Mouse (Mus musculus) ES-Bruce4 (cell line): ENCODE measurements around the gene Gdf3.

Experiments
- CTCF ChIP-seq: IDR thresholded peaks from one replicate; pipeline ENCODE4 v1.8.1; 2011; ENCODE audit warnings: low read depth, low read length
- EP300 ChIP-seq: IDR thresholded peaks from 2 replicates; pipeline ENCODE4 v1.6.1; 2011; ENCODE audit warnings: low read depth, low read length; ENCODE audit not compliant: insufficient read depth
- POLR2A ChIP-seq: IDR thresholded peaks from one replicate; pipeline ENCODE4 v1.8.1; 2011; ENCODE audit warnings: low read length; ENCODE audit not compliant: insufficient read depth

DNA sequence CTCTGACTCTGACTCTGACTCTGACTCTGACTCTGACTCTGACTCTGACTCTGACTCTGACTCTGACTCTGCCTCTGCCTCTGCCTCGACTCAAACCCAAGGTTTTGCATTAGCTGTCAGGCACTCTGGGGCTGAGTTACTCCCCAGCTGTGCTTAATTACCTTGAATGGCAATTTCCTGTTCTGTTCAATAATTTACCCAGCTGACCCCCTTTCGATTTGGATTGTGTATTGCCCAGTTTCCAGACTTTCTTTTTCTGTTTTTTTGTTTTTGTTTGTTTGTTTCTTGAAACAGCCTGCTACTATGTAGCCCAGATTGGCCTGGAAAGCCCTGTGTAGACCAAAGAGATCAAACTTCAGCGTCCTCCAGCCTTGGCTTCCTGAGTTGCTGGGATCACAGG is 6.1 kb upstream of the Gdf3 start:
- TF ChIP-seq CTCF (no peak), POLR2A (no peak), EP300 (no peak)
